Mouse (Mus musculus): ENCODE data around the gene Gnai3. TPM values are rescaled to one million over a fixed set of nuclear protein-coding genes. Genes with fewer than 3 reads are reported as not detected.

Gnai3 gene
- polyA plus RNA-seq, 1 experiment from 2014 or later = 154 TPM

GRCm38 (mm10) chr3:108166486-108167211 is 20.7 kb upstream of the Gnai3 start:
- H3K9me3 ChIP-seq (ENCODE audit: control insufficient read depth, low read depth, low read length) = no peaks in the 10 kb centered on the region
- no peaks in the 10 kb centered on the region for H3K36me3 ChIP-seq (ENCODE audit: control insufficient read depth, insufficient read depth, low read length)
- no peak overlapping the region; the same call in 1 of the 2 replicates for H3K27ac ChIP-seq (ENCODE audit: low read length)
- WGBS = 27% methylated on average over 9 of the region's 11 CpGs
- H3K4me1 ChIP-seq (ENCODE audit: control insufficient read depth, insufficient read depth, low read length) = peaks cover 10% of the 10 kb centered on the region
- H3K27me3 ChIP-seq (ENCODE audit: control insufficient read depth, insufficient read depth, low read length) = no peaks in the 10 kb centered on the region
- ATAC-seq (ENCODE audit: insufficient number of reproducible peaks, insufficient read depth, low FRiP score, low read depth) = peak; percentile 23; the same call in 1 of the 2 replicates
- no peak overlapping the region for H3K9ac ChIP-seq (replicated peaks; ENCODE audit: low read depth, low read length)
- H3K4me3 ChIP-seq (ENCODE audit: low read depth, low read length) = no peak overlapping the region
- H3K4me2 ChIP-seq (replicated peaks; ENCODE audit: low read depth, low read length) = no peak overlapping the region

GRCm38 (mm10) chr3:108165532-108166315 is 19.8 kb upstream of the Gnai3 start:
- H3K4me2 ChIP-seq (replicated peaks; ENCODE audit: low read depth, low read length) = no peak overlapping the region
- H3K9me3 ChIP-seq (ENCODE audit: control insufficient read depth, low read depth, low read length) = no peaks in the 10 kb centered on the region
- no peak overlapping the region for H3K9ac ChIP-seq (replicated peaks; ENCODE audit: low read depth, low read length)
- H3K36me3 ChIP-seq (ENCODE audit: control insufficient read depth, insufficient read depth, low read length) = no peaks in the 10 kb centered on the region
- peaks cover 10% of the 10 kb centered on the region for H3K4me1 ChIP-seq (ENCODE audit: control insufficient read depth, insufficient read depth, low read length)
- no peak for ATAC-seq (ENCODE audit: insufficient number of reproducible peaks, insufficient read depth, low FRiP score, low read depth)
- WGBS = 47% methylated on average over 10 of the region's 10 CpGs
- peak overlapping the region; percentile 10; the same call in 1 of the 2 replicates for H3K27ac ChIP-seq (ENCODE audit: low read length)
- H3K4me3 ChIP-seq (ENCODE audit: low read depth, low read length) = no peak overlapping the region
- no peaks in the 10 kb centered on the region for H3K27me3 ChIP-seq (ENCODE audit: control insufficient read depth, insufficient read depth, low read length)

- 14% methylated on average over 9 of the region's 9 CpGs for WGBS
- no peak overlapping the region for H3K9ac ChIP-seq (replicated peaks; ENCODE audit: low read depth, low read length)
- peak; percentile 48; the same call in 1 of the 2 replicates for ATAC-seq (ENCODE audit: insufficient number of reproducible peaks, insufficient read depth, low FRiP score, low read depth)
- peak overlapping the region; percentile 25; the same call in 1 of the 2 replicates for H3K4me2 ChIP-seq (replicated peaks; ENCODE audit: low read depth, low read length)
- H3K9me3 ChIP-seq (ENCODE audit: control insufficient read depth, low read depth, low read length) = no peaks in the 10 kb centered on the region
- no peaks in the 10 kb centered on the region for H3K36me3 ChIP-seq (ENCODE audit: control insufficient read depth, insufficient read depth, low read length)
- no peaks in the 10 kb centered on the region for H3K27me3 ChIP-seq (ENCODE audit: control insufficient read depth, insufficient read depth, low read length)
- H3K4me3 ChIP-seq (ENCODE audit: low read depth, low read length) = no peak overlapping the region
- H3K27ac ChIP-seq (ENCODE audit: low read length) = no peak overlapping the region
- peaks cover 10% of the 10 kb centered on the region for H3K4me1 ChIP-seq (ENCODE audit: control insufficient read depth, insufficient read depth, low read length)
Measured at GRCm38 (mm10) chr3:108164807-108165206, 18.9 kb upstream of the Gnai3 start.

GRCm38 (mm10) chr3:108164091-108164490 is 18.1 kb upstream of the Gnai3 start:
- H3K4me1 ChIP-seq (ENCODE audit: control insufficient read depth, insufficient read depth, low read length) = peaks cover 10% of the 10 kb centered on the region
- H3K4me3 ChIP-seq (ENCODE audit: low read depth, low read length) = no peak overlapping the region
- H3K27me3 ChIP-seq (ENCODE audit: control insufficient read depth, insufficient read depth, low read length) = no peaks in the 10 kb centered on the region
- no peak overlapping the region for H3K9ac ChIP-seq (replicated peaks; ENCODE audit: low read depth, low read length)
- H3K27ac ChIP-seq (ENCODE audit: low read length) = no peak overlapping the region
- 67% methylated on average over 5 of the region's 5 CpGs for WGBS
- ATAC-seq (ENCODE audit: insufficient number of reproducible peaks, insufficient read depth, low FRiP score, low read depth) = no peak
- no peaks in the 10 kb centered on the region for H3K9me3 ChIP-seq (ENCODE audit: control insufficient read depth, low read depth, low read length)
- H3K36me3 ChIP-seq (ENCODE audit: control insufficient read depth, insufficient read depth, low read length) = no peaks in the 10 kb centered on the region
- H3K4me2 ChIP-seq (replicated peaks; ENCODE audit: low read depth, low read length) = no peak overlapping the region

GRCm38 (mm10) chr3:108158383-108159037 is 12.6 kb upstream of the Gnai3 start:
- Histone ChIP-seq H3K9ac (replicated peaks; ENCODE audit: low read depth, low read length) (no peak overlapping the region), H3K4me2 (replicated peaks; ENCODE audit: low read depth, low read length) (no peak overlapping the region), H3K27me3 (ENCODE audit: control insufficient read depth, insufficient read depth, low read length) (no peaks in the 10 kb centered on the region), H3K4me3 (ENCODE audit: low read depth, low read length) (no peak overlapping the region), H3K4me1 (ENCODE audit: control insufficient read depth, insufficient read depth, low read length) (no peaks in the 10 kb centered on the region), H3K36me3 (ENCODE audit: control insufficient read depth, insufficient read depth, low read length) (no peaks in the 10 kb centered on the region), H3K27ac (ENCODE audit: low read length) (peak overlapping the region; percentile 6; the same call in 1 of the 2 replicates), H3K9me3 (ENCODE audit: control insufficient read depth, low read depth, low read length) (no peaks in the 10 kb centered on the region)
- 56% methylated on average over 9 of the region's 9 CpGs for WGBS
- no peak for ATAC-seq (ENCODE audit: insufficient number of reproducible peaks, insufficient read depth, low FRiP score, low read depth)

GRCm38 (mm10) chr3:108154656-108155055 is 8.7 kb upstream of the Gnai3 start, which contains the start of gene Gpr61:
TSS of gene Gpr61 (minus strand) at chr3:108154882.
- H3K36me3 ChIP-seq (ENCODE audit: control insufficient read depth, insufficient read depth, low read length) = no peaks in the 10 kb centered on the region
- H3K4me3 ChIP-seq (ENCODE audit: low read depth, low read length) = no peak within 1 kb of the TSS
- no peaks in the 10 kb centered on the region for H3K27me3 ChIP-seq (ENCODE audit: control insufficient read depth, insufficient read depth, low read length)
- H3K9ac ChIP-seq (replicated peaks; ENCODE audit: low read depth, low read length) = no peak within 1 kb of the TSS
- no peaks in the 10 kb centered on the region for H3K9me3 ChIP-seq (ENCODE audit: control insufficient read depth, low read depth, low read length)
- H3K4me2 ChIP-seq (replicated peaks; ENCODE audit: low read depth, low read length) = no peak within 1 kb of the TSS
- 46% methylated on average over 4 of the region's 4 CpGs for WGBS
- no peak for ATAC-seq (ENCODE audit: insufficient number of reproducible peaks, insufficient read depth, low FRiP score, low read depth)
- no peaks in the 10 kb centered on the region for H3K4me1 ChIP-seq (ENCODE audit: control insufficient read depth, insufficient read depth, low read length)
- no peak within 1 kb of the TSS for H3K27ac ChIP-seq (ENCODE audit: low read length)

- H3K4me1 ChIP-seq (ENCODE audit: control insufficient read depth, insufficient read depth, low read length) = no peaks in the 10 kb centered on the region
- WGBS = 84% methylated on average over 3 of the region's 3 CpGs
- no peak for ATAC-seq (ENCODE audit: insufficient number of reproducible peaks, insufficient read depth, low FRiP score, low read depth)
- no peak overlapping the region for H3K27ac ChIP-seq (ENCODE audit: low read length)
- H3K27me3 ChIP-seq (ENCODE audit: control insufficient read depth, insufficient read depth, low read length) = no peaks in the 10 kb centered on the region
- H3K4me2 ChIP-seq (replicated peaks; ENCODE audit: low read depth, low read length) = no peak overlapping the region
- no peak overlapping the region for H3K4me3 ChIP-seq (ENCODE audit: low read depth, low read length)
- no peak overlapping the region for H3K9ac ChIP-seq (replicated peaks; ENCODE audit: low read depth, low read length)
- no peaks in the 10 kb centered on the region for H3K9me3 ChIP-seq (ENCODE audit: control insufficient read depth, low read depth, low read length)
- no peaks in the 10 kb centered on the region for H3K36me3 ChIP-seq (ENCODE audit: control insufficient read depth, insufficient read depth, low read length)
Measured at GRCm38 (mm10) chr3:108152290-108152689, 6.3 kb upstream of the Gnai3 start.
